Mouse (Mus musculus): ENCODE measurements around the gene Tifa. TPM values are rescaled to one million over a fixed set of nuclear protein-coding genes. Genes with fewer than 3 reads are reported as not detected.

The Tifa gene
- total RNA-seq, 2 experiments from 2014 or later, result 2.1 to 3.1 TPM

DNA sequence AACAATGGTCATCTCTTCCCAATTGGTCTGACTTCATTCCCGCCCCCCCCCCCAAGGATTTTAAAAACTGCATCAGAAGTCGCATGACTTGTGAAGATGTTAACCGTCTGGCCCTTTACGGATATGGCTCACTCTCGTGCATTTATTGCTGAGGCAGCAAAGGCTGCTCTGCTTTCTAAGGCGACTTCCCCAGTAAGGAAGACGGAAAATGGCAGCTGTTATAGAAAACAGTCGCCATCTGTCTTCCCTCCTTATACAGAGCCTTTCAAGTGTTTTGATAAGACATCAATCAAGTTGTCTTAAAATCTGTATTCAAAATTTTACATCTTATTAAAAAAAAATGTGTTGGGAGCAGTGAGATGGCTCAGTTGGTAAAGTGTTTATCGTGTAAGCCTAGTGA, 63.1 kb downstream of the Tifa start:
- intact Hi-C loops (cut with DNase I), result loop anchor here (1.0 kb wide), 1 partner anchor 97 kb away; no protein-coding TSS in a partner anchor
- DNase-seq, result no peak

DNA sequence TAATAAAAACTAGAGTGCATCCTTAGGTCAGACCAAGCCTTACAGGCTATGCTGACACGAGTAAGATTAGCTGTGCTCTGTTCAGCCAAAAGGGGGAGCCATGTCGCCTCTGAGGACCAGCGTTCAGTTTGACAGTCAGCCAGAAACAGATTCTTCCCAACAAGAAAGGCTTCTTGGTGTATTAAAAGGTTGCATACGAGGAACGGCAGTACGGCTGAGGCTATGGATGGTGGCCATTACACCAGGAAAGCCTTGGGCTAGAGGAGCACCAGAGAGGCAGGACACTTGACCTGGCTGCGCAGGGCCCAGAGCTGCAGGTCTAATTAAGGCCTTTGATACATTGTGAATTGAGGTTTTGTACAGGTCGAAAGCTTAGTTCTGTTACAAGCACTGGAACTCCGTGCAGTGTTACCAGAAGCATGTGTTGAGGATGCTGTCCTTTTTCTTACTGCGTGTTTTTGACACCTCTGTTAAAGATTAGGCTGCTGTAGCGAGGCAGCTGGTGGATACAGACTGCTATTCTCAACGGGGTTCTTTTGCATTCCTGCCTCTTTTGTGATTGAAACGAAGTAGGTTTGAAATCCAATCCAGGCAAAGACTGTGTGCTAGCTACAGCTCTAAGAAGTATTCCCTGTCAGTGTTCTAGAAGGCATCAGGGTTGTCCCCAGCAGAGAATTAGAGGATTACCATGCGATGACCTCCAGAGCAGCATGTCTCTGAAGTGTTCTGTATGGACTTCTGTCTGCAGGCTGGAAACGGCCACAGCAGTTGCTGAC, 64.0 kb downstream of the Tifa start:
- peak; percentile 69 to 84 for DNase-seq
- intact Hi-C loops (cut with DNase I), result loop anchor here (1.0 kb wide), 1 partner anchor 96 kb away; no protein-coding TSS in a partner anchor

DNA sequence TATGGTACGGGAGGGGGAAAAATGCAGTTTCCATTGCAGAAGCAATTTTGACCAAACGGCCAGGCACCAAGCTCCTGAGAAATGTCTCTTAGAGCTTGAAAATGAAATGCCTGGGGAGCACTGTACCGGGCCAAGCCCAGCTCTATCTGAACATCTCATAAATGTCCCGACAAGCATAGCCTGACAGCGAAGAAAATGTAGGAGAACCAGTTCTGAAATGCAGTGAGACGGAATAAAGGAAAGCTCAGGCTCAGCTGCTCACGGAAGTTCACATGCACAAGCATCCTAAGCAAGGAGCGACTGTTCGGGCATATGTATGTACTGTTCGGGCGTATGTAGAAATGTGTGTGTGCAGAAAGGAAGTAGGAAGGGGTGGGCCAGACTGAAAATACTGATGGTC, 71.7 kb downstream of the Tifa start:
- no peak for DNase-seq
- intact Hi-C loops (cut with DNase I), result loop anchor here (5.0 kb wide), 1 partner anchor 36 kb away; the partner anchor contains the start of gene Fam241a

DNA sequence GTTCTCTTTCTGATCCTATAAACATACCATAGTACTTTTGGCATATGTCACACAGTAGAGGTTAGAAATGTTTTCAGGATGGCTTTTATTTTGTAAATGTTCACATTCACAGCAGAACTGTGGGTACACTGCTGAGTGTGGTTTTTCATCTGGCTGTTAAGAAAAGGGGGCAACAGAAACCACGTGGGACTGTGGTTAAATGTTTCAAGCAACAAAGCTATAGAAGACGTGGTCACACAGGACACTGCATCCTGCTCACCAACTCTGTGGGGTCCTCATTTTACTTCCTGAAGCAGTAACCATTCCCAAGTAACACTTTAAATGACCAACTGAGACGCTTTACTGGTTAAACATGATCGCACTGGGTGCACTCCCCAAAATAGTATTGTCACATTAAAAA, 72.9 kb downstream of the Tifa start:
- intact Hi-C loops (cut with DNase I), result loop anchor here (5.0 kb wide), 1 partner anchor 35 kb away; the partner anchor contains the start of gene Fam241a

DNA sequence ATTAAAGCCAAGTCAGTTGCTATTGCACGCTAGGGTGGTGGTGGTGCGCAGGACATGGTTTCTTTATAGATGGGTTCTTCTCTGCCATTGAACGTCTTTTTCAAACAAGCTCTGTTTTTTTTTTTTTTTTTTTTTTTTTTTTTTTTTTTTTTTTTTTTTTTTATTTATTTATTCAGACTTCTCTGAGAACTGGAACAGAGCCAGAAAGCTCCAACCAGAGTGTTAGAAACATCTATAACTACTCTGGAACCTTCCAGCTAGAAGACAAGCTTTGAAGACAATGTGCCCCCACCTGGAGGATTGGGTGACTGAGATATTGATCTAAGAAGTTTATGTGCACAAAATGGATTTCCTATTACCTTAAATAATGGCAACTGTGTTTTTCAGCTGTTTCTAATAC, 74.0 kb downstream of the Tifa start:
- no peak for DNase-seq
- intact Hi-C loops (cut with DNase I), result loop anchor here (5.0 kb wide), 1 partner anchor 34 kb away; the partner anchor contains the start of gene Fam241a

More for the DNA sequence above, 72.9 kb downstream of the Tifa start:
- DNase-seq, result no peak

DNA sequence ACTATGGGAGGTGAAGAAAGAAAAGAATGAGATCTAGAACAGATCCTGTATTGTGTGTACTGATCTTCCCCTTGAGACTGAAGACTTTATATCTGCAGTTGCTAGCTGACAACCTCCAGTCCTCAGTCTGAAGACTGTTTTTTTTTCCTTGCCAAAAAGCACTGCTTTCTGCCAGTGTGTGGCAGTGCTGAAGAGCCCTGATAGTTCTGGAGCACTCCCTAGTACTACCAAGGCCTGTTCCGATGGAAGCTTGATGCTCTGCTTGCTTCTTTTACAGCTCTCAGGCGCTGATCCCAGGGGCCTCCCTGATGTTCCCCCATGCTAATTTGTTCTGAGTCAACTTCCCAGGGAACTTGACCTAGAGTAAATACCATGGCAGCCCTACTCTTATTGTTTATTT, 74.6 kb downstream of the Tifa start:
- no peak for DNase-seq
- intact Hi-C loops (cut with DNase I), result loop anchor here (5.0 kb wide), 1 partner anchor 33 kb away; the partner anchor contains the start of gene Fam241a

DNA sequence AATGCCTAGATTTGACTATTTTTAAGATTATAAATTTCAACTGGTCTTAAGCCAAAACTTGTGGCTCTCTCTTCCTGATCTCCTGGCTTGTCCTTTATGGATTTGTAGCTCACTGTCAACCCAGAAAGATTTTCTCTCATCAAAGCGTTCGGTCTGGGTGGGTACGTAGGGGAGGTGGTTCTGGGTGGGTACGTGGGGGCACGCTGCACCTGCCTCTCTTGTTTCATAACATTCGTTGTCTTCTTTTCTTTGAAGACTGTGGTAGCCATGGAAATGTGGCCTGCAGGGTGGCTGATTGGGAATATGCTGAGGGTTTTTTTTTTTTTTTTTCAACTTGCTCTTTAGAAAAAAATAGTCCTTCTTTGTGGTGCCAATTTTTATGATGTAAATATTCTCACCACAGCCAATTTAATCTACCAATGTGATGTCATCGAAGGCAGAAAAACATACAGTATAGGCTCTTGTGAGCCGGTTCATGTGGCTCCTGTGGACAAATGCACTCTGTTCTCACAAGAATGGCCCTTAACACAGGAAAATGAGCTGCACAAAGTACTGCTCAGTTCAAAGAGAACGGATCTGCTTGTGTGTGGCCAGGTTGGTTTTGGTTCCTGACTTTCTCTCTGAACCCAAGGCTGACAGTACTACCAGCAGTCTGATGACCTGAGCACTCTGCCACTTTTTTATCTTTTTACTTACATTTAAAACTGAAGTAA, 78.6 kb downstream of the Tifa start:
- DNase-seq, result no peak
- intact Hi-C loops (cut with DNase I), result no loop called here

DNA sequence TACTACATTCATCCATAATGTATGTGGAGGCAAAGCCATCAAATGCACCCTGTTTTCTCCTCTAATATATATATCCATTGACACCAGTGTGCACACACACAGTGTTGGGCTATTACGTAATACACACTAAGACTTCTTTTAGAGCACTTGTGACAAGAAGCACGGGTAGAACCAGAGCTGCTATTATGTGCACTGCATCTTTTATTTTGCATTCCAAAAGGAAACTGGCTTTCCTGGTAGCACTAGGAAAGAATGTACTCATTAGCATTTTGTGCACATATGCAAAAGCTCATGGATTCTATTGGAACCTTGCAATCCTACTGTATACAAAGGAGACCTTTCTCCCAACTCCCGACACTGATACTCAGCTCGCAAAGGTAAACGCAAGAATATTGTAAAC, 79.3 kb downstream of the Tifa start:
- no peak for DNase-seq
- intact Hi-C loops (cut with DNase I), result no loop called here

DNA sequence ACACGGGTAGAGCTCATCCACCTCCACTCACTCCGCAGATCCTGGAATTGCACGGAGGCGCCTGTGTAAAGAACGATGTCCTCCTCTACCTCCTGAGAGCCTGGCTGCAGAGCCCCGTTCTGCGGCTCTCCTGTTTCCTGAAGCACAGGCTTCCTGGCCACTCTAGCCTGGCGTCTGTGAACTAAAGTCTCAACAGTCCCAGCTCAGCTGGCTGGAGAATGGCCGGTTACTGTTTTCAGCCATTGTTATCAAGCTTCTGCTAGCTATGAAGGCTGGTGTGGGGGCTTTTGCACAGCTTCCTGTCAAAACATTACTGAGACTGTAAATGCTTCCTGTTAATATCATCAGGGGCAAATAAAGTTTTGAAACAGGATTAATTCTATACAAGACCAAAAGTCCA, 82.0 kb downstream of the Tifa start:
- peak; percentile 3 to 5 for DNase-seq
- intact Hi-C loops (cut with DNase I), result no loop called here

DNA sequence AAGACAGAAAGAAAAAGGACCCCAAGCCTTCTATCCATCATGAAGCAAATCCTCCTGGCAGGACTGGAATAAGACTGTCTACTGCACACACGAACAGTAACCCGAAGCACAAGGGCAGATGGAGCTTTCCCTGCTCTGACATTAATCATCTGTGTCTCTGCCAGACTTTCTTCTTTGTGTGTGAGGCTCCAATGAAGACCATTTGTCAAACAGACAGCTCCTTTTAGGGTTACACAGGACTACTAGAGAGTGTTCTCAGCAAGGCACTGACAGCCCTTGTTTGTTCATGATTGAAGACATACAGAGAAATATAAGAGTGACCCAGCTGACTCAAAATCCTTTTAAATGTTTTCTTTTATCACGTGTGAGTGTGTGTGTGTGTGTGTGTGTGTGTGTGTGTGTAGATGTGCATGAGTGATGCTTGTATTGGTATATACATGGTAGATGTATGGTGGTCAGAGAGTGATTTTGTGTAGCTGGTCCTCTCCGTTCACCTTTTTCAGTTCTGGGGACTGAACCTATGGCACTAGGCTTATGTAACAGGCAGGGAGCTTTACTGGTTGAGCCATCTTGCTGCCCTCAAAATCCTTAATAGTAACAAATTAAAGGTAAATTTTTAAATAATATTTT, 84.8 kb downstream of the Tifa start:
- DNase-seq, result no peak
- intact Hi-C loops (cut with DNase I), result no loop called here

DNA sequence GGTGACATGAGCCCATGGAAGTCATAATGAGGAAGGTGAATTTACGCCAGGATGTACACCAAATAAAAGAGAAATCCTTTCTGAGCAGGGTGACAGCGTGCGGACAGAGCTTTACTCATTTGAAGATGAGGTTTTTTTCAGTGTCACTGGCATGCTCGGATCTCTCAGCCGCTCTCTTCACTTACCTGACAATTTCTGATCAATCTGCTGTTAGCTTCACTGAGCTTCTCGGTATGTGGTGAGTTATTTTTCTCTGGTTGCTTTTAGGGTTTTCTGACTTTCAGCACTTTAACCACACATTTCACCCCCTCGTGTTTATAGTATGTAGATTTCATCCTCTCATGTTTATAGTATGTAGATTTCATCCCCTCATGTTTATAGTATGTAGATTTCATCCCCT, 85.5 kb downstream of the Tifa start:
- intact Hi-C loops (cut with DNase I), result no loop called here
- DNase-seq, result no peak

DNA sequence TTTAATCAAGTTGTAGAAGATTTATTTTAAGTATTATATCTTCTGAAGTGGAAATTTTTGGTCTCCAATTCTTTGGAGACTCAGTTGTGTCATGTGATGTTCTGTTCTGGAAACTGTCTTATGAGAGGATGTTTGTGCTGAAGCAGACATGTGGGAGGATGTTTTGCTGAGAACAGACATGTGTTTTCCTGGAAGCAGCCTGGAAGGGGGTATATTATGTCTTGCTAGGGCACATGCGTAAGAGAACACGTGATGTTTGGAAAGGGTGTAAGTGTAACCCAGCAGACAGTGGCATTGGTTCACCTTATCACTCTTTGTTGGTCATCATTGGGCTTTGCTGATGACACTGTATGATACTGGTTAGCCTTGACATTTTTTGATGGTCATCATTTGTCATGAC, 85.9 kb downstream of the Tifa start:
- DNase-seq, result no peak
- intact Hi-C loops (cut with DNase I), result no loop called here

DNA sequence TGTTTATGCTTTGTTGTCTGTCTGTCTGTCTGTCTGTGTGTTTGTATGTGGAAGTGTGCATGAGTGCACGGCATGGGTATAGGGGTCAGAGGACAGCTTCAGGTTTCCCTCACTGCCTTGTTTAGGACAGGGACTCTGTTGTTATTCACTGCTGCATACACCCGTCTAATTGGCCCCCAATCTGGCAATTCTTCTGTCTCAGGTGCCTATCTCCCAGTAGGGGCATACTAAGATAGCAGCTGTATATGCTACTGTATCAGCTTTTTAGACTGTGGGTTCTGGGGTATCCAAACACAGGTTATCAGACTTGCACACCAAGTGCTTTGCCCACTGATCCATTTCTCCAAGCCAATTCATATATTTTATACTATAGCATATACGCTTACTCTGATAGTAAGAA, 90.4 kb downstream of the Tifa start:
- intact Hi-C loops (cut with DNase I), result no loop called here
- DNase-seq, result no peak

DNA sequence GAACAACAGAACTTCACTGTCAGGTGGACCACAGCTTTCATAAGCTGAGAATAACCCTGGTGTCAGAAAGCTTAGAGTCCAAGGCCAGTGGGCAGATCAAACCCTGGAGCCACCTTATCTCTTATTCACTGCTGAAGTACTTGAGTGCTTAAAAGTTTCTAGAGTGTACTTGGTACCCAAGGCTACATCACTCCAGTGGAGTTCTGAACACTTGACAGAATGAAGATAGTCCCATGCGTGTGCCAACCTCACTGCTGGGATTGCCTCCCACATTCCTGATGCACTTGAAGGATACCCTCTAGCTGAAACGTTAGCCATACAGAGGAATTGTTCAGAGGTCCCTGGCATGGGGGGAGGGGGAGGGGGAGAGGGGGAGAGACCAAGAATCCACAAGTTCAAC, 92.1 kb downstream of the Tifa start:
- no peak for DNase-seq
- intact Hi-C loops (cut with DNase I), result no loop called here

Other genes starting within 250 kb of the Tifa start
- gene Larp7, start 236.5 kb upstream of the Tifa start, total RNA-seq (2021), result 10 to 100 TPM; 18.1 to 22.9 TPM
- 1 to 10 TPM in 1 of 2 experiments, under 1 TPM in 1; 0.74 to 1.6 TPM for gene Zgrf1, start 236.3 kb upstream of the Tifa start, total RNA-seq (2021)
- gene Neurog2, start 156.7 kb upstream of the Tifa start, total RNA-seq (2021), result not detected
- 1 to 10 TPM; 2.9 to 5.2 TPM for gene Alpk1, start 9.3 kb upstream of the Tifa start, total RNA-seq (2021)
- 10 to 100 TPM; 16.0 to 16.7 TPM for gene Ap1ar, start 47.7 kb downstream of the Tifa start, total RNA-seq (2021)
- gene Fam241a, start 106.5 kb downstream of the Tifa start, total RNA-seq (2021), result 1 to 10 TPM; 5.3 to 6.2 TPM